Mouse (Mus musculus) layer of hippocampus, adult 9-11 months (tissue): ENCODE results near the gene BC035947.
"Not testable (repeated sequence)": the region's sequence is repeated elsewhere in the genome, so short reads cannot be mapped to it uniquely, and the experiment has no call there.

Experiments
- DNase-seq: peaks from one replicate; pipeline ENCODE4 v3.0.0; 2022

Gene BC035947

DNA sequence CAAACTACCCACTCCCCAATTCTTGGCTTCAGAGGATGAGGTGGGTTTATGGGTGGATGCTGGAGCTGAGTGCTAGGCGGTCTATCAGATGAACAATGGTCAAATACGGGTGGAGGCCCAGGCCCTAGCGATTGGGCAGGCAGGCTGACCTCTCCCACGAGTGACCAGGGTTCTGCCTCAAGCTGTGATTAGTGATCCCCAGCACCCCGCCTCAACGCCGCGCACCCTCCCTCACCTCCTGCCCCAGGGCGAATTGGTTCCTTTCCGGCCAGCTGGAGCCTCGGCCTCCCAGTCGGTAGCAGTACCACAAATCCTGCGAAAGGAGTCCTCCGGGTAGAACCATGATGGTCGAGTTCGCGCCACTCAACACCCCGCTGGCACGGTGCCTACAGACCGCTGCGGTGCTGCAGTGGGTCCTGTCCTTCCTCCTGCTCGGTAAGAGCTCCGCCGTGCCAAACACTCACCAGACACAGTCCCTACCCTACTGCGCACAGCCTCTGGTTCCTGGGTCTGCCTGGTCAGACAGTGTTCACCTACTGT lies at the start of gene BC035947:
TSS of gene BC035947 (minus strand) at position 538 of the 540 bp plus-strand sequence.
- no peak for DNase-seq

DNA sequence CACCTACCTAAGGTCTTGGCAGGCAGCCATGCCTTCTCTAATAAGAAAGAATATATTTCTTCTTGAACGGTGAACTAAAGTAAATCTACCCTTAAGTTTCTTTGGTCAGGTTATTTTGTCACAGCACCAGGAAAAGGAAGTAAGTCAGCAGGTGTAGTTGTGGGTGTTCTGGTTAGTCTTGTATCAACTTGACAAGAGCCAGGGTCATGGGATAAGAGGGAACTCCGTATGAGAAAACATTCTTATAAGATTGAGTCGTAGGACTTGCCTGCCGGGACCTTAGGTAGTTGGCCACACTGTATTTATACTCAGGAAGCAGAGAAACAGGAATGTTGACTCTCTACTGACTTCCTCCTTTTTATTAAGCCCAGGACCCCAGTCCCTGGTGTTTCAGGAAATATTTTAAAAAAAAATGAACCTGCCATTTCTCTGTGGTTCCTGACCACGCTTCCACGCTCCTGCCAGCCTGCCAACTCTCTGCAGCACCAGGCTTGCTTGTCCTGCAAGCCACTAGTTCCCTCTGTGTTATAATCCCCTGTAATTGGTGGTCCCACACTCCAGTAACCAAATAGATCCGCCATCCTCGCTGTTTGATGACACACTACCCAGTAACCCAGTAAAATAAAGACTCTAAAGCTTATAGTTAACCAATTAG lies 42.2 kb upstream of the BC035947 start:
- no peak for DNase-seq

DNA sequence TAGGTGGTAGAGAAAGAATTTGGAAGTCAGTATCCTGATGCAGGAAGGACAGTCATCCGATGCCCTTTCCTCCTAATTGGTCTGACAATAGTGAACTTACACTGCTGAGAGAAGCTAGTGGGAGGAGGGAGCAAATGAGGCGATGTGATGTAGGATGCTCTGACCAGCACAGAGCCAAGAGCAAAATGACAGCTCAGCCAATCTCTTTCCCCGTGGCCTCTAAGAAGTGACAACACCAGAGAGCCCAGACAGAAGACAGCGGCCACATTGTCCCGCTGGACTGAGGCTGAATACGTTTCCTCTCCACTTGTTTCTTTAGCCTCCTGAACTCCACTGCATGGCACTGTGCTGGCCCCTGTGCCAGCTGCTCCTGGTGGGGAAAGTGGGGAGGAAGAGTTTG lies 37.0 kb upstream of the BC035947 start:
- DNase-seq = peak; percentile 32

DNA sequence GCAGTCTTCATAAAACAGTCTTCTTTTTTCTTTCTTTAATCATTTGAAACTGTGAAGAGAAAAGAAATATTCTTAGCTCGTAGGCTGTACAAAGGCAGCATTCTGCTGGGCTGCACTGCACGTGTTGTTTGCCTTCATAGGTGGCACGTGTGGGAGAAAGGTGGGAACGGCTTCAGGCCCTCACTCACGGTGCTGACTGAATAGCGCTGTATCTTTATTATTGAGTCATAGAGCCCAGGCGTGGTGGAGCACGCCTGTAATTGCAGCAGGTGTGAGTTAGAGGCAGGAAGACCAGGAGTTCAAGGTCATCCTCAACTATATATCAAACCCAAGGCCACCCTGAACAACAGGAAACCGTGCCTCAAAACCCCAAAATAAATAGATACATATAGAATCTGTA lies 34.3 kb upstream of the BC035947 start:
- no peak for DNase-seq

DNA sequence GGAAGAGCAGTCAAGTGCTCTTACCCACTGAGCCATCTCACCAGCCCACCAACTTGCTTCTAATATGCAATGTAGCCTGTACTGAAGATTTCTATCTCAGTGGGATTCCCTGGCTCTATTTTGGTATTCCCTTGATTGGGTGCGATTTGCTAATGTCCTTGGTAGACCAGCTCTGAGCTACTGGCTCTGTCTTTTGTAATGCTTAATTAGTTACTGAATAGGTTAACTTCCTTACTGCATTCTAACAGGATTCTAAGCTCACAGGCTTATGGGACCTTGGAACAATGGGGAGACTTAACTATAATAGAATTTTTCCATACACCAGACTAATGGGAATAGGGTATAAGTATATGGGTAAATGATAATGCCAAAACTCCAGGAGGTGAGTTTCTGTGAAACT lies 31.7 kb upstream of the BC035947 start:
- not testable (repeated sequence) for DNase-seq

DNA sequence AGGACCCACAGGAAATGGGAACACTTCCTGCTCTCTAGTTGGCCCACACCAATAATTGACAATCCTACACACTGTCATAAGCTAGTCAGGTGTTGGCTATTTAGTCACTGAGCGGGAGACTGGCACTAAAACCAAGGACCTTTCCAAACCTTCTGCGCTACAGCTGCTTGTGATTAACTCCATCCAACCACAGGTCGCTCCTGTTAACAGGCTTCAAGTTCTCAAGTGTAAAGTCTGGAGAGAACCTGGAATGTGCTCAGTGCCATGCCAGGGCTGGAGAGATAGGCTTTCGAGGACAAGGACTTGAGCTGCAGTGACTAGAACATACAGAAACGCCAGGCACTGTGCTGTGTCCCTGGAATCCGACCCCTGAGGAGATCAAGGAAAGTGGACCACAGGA lies 27.2 kb upstream of the BC035947 start:
- DNase-seq = no peak

DNA sequence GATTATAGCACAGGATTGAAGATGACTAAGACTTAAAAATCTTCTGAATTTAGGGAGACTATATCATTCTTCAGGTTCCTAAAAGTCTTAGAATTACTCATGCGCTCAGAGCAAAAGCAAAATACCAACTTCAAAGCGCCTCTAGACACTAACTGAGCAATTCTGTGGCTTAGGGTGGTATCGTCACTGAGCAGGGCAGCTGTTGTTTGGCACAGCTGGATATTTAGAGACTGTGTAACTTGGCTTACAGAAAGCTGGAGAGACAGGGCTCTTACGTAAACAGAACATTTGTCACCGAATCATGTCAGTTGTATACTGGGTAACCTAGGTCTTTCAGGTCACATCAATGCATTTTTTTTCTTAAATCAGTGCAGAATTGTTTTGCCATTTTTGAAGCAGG lies 26.4 kb upstream of the BC035947 start:
- DNase-seq = no peak

DNA sequence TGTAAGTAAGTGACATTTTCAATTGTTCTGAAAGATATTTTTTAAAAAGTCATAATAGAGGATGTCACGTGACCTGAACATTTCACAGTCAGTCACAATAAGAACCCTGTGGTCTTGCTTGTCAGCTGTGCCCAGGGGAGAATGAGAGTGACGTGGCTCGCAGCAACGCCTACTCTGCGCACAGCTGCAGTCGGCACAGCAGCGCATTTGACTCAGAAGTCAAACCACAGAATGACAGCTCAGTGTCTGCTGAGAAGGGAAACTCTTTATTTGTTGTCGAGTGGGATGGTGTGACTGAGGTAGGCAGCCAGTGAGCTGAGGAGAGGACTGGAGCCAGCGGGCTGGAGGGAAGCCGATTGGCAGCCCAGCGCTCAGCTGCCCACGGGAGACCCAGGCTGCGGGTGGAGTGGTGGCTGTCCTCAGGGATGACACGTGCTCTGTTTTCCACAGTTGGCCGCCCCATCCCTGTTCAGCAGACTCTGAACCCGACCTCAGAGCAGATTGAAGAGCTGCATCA lies 25.6 kb upstream of the BC035947 start:
- DNase-seq = peak; percentile 93

DNA sequence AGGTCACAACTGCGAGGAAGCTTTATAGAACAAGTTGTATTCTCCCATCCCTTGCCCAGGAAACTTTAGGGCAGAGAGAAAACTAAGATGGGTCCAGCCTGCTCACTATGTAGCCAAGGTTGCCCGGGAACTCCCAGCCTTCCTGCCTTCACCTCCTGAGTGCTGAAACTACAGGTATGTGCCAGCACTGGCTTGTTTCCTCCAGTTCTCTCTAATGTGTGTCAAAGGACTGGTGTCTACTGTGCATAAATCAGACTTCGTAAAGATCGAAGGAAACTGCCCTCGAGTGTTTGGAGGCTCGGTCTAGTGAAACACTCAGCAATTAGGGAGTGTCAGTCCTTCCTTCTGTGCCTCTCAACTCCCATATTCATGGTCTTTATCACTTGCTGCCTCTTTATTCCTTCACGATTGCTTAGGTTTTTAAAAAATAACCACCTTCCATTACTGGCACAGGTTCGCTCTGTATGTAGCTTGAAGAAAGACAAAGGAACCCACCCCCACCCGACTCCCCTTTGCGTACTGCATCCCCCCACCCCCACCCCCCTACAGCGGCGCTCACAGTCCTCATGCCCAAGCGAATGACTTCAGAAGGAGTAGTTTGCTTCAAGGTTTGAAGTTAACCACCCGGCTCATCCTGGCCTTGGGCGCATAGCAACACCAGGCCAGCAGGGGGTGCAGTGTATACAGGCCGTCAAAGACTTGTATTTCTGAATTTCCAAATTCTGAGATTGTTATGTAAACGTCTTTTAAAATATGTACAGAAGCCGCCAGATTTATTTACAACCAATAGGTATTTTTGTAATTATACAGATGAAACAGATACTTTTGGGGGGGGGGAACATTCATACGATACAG lies 24.6 kb upstream of the BC035947 start:
- DNase-seq = peak; percentile 70

DNA sequence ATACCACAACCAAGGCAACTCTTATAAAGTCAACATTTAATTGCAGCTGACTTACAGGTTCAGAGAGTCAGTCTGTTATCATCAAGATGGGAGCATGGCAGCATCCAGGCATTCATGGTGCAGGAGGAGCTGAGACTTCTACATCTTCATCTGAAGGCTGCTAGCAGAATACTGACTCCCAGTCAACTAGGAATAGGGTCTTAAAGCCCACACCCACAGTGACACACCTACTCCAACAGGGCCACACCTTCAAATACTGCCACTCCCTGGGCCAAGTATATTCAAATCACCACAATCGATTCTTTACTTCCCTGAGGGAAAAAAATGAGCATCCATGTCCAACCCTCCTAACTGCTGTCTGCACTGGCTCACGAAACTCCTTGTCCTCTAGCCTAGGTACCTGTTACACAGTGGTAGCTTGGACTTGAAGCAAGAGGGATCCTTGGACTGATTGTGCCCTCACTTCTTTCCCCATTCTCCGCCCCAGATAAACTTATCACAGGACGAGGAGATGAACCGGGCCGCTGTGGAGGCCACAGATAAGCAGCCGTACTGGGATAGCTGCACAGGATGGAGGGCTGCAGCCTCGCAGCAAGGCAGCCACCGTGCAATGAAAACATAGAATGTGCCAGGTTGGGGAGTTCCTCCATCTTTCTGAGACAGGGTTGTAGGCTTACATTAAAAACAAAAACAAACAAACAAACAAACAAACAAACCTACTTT lies 22.6 kb upstream of the BC035947 start:
- DNase-seq = no peak

DNA sequence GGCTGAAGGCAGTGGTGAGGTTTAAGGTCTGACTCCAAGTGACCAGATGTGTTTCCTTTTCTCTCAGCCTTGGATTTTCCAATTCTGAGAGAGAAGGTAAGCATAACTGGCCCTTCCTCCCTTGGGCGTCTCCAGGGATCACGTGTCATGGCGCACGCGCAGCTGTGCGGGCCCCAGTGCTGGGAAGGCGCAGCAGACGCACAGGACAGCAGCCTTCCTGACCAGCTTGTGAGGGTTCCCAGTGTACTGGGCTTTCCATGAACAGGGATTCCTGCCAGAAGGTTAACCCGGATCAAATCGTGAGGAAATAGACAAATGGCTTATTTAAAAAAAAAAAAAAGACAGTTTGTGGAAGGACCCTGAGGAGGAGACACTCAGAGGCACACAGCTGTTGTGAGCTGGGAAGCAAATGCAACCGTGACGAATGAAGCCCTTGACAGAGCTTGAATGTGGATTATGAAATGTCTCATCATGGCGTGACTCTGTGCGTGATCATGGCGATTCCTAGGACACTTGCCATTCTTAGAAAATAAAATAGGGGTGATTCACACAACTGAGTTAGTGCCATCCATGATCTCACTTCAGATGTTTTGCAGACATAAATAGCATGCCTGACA lies 20.3 kb upstream of the BC035947 start:
- DNase-seq = peak; percentile 30

DNA sequence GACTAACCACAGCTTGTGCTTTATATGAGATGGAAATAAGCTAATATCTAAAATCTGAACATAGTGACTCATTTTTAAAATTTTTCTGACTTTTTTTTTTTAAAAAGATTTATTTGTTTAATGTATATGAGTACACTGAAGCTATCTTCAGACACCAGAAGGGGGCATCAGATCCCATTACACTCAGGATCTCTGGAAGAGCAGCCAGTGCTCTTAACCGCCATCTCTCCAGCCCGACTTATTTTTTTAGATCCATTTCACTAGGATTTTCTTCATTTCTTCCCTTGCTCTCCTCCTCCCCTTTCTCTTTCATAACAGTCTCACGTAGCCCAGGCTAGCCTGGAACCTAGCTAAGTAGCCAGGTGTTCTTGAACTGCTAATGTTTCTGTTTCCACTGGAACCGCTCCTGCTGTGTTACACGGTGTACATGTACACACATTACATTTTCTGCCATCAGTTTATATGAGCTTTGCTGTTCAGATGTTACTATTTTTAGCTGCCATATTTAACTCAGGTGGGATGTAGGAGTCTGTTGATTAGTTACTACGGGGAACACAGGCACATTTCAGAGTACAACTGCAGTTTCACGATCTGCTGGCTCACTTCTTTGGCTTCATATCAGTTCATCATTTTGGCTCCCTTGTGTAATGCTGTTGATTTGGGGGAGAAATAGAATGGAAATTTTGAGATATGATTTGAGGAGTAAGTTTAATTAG lies 18.7 kb upstream of the BC035947 start:
- peak; percentile 71 for DNase-seq

DNA sequence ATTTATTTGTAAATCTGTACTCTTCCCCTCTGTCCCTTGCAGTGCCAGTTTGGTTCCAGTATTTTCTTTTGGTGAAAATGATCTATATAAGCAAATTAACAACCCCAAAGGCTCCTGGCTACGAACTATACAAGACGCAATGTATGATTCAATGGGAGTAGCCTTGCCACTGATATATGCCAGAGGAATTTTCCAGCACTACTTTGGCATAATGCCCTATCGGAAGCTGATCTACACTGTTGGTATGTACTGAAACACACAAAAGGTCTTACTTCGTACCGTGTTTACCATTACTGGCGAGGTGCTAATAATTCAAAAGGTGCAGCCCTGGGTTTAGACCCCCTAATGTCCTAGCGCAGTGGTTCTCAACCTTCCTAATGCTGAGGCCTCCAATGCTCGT lies 17.1 kb upstream of the BC035947 start:
- no peak for DNase-seq

DNA sequence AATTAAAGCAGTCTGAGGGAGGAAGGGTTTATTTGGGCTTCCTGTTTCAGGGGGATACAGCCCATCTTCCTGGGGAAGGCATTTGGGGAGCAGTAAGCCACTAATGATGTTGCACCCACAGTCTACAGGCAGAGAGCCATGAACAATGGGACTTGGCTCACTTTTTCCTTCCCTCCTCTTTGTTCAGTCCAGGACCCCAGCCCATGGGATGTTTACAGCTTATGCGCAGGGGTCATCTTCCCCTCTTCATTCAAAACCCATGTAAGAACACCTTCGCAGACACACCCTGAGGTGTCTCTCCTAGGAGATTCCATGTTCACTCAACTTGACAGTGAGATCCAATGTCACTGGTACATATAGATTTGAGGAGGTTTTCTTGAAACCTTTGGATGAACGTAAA lies 16.4 kb upstream of the BC035947 start:
- no peak for DNase-seq

DNA sequence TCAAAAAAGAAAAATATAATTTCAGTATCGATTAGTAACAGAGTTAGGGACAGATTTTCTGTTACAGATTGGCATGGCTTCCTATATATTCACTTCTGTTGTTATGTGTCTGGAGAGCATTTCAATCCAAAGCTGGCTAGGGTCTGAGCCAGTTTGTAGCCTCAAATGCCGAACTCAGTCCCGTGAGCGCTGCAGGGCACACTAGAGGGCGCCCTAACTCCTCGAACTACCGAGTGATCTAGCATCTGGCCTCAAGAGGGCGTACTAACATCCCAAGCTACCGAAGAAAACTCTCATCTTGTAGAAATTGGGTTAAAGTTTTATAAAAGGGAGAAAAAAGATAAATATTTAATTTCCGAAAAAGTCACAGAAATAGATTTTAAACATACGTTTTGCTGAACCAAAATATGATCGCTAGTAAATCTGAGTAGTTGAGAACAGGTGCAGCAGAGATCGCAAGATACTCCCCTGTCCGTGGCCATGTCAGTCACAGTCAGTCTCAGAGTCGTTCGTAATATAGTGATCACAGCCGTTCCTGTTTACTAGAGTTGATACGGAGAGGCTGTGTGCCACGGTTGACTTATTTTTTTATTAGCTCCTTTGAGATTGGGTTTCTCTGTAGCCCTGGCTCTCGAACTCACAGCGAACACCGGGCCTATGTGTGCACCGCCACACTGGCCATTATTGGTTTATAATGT lies 13.4 kb upstream of the BC035947 start:
- DNase-seq = peak; percentile 61

DNA sequence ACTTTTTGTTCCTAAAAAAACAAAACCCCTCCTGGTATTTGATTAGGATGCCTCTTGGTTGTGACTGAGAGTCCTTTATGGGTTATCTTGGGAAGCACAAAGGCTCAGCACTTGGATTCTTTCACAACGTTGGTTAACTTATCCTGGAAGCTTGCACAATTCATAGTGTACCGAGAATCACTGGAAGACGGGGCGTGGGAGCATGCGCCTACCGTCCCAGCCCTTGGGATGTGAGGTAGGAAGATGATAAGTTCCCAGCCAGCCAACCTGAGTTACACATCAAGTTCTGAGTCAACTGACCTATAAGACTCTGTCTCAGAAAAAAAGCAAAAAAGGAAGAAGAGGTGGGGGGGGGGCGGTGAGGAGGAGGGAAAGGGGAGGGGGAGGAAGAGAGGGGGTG lies 6.9 kb upstream of the BC035947 start:
- no peak for DNase-seq

DNA sequence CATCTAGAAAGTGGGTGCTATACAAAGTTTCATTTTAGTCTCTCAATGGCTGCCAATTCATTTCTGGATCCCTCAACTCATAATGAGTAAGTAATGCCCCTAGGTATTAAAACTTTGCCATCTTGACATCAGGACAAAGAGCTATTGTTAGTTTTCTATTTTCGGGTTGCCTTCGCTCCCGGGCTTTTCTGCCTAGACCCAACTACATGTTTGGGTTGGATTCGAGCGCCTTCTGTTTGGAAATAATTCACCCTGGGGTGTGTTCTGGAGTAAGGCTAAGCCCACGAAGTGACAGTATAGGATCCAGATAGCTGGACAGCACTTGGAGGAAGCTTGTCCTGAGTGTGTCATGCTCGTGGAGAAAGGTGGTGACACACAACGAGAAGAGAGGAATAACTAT lies 798 bp upstream of the BC035947 start:
- no peak for DNase-seq

DNA sequence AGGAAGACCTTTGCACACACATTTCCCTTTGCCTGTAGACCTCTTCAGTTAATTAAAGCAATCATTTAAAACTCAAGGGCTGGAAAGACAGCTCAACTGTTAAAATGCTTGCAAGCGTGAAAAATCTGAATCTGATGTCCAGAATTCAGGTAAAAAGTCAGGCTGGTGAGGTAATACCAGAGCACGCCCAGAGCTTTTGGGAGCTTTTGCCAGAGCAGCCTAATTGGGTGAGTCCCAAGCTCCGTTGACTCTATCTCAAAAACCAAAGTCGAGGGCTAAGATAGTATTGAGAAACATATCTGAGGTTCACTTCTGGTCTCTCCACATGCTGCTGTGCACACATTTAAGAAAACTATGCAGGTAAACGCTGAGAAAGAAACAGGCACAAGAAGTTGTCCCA lies 1.1 kb downstream of the BC035947 start, which contains the start of gene Mogat1:
TSS of gene Mogat1 (plus strand) at position 130 of the 400 bp plus-strand sequence.
- no peak for DNase-seq

DNA sequence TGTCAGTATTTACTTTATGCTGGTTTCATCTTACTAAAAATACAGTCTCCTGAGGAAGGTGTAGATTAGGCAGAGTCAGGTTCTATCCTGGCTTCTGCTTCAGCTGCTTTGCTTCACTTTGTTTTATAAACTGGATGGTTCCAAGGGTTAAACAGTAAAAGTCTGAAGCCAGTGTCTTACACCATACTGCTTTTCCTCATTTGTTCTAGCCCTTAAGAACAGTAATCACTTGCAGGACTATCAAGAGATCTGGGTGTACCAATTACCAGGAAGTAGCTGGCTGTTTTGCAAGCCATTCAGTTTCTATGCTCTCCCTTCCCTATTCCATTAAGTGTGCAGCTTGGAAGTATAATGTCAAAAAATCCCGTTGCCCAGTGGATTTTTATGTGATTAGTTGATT lies 4.8 kb downstream of the BC035947 start:
- no peak for DNase-seq

DNA sequence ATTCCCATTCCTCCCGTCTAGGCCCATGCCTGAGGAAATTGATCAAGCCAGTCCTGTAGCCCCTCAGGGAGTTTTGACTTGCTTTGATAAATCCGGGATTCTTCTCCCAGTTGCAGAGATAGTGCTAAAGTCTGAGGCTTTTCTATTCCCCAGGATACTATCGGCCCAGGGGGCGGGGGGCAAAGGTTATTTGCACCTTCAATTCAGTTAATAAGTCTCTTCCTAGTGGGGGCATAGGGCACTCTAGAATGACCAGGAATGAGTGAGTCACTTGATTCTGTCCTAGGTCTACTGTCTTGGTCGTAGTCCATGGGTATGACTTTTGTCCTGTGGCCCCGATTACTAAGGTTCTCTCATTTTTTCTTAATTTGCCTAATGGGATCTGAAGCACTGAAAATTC lies 9.4 kb downstream of the BC035947 start:
- no peak for DNase-seq

DNA sequence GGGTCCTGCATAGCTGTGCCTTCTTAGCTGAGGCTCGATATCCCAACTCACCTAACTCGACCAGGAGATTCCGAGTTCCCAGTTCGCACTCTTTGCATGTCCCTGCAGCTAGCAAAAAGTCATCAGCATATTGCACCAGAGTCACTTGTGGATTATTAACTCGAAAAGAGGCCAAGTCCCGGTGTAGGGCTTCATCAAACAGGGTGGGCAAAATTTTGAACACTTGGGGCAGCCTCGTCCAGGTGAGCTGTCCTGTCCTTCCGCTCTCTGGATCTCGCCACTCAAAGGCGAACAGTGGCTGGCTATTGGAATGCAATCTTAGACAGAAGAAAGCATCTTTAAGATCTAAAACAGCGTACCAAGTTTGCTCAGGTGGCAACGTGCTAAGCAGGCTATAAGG lies 10.1 kb downstream of the BC035947 start:
- DNase-seq = not testable (repeated sequence)
